Mouse (Mus musculus): ENCODE data around the gene Nell2. TPM values are rescaled to one million over a fixed set of nuclear protein-coding genes. Genes with fewer than 3 reads are reported as not detected.

Nell2 gene
- total RNA-seq, 2 experiments from 2014 or later = 0.08 TPM; not detected in 1

DNA sequence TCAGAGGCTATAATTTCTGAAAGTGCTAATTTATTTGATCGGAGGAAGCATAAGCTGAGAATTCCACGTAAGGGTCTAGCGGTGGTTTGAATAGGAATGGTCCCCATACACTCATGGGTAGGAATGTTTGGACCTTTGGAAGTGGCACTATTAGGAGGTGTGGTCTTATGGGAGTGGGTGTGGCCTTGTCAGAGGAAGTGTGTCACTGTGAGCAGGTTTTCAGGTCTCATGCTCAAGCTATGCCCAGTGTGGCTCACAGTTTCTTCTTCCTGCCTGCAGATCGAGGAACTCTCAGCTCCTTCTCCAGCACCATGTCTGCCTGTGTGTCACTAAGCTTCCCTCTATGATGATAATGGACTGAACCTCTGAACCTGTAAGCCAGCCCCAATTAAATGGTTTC, 46.8 kb downstream of the Nell2 start:
- no peak for DNase-seq
- intact Hi-C loops (cut with DNase I) = no loop called here

GRCm38 (mm10) chr15:95476440-95476839, 51.9 kb downstream of the Nell2 start:
- intact Hi-C loops (cut with DNase I) = no loop called here
- DNase-seq = no peak

DNA sequence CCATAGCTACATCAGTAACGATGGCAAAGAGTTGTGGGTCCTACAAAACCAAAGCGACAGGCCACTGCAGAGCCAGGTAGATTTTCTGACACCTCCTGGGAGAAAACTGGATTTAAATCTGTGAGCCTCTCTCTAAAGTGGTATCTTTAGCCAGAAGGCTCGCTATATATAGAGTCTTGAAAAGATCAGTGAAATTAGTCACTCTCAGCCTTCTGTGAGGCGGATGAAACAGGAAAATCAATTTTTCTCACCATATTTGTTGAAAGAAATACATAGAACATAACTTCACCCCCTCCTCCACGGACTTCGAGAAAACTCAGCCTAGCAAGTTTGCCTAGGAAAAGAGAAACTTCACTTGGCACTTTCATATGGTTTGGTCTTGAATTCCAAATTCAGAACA, 54.4 kb downstream of the Nell2 start:
- intact Hi-C loops (cut with DNase I) = no loop called here

DNA sequence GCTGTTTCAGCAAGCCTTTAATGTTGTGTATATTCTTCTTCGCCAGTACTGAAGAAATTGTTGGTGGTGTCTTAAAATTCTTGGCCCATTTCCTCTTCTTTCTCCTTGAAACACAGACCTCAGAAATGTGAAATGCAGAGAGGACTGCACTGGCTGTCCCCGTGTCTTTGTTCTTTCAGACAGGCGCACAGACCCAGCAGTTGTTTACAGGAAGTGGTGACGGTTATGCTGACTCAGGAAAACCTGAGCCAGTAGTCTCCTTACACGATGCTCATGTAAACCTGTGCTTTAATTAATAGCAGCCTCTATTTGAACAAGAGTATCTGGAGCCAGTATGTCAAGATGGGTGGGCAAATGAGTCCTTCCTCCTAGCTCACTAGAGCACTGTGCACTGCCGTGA, 61.2 kb downstream of the Nell2 start:
- no peak for DNase-seq
- intact Hi-C loops (cut with DNase I) = no loop called here

More for the DNA sequence above, 54.4 kb downstream of the Nell2 start:
- DNase-seq = no peak

DNA sequence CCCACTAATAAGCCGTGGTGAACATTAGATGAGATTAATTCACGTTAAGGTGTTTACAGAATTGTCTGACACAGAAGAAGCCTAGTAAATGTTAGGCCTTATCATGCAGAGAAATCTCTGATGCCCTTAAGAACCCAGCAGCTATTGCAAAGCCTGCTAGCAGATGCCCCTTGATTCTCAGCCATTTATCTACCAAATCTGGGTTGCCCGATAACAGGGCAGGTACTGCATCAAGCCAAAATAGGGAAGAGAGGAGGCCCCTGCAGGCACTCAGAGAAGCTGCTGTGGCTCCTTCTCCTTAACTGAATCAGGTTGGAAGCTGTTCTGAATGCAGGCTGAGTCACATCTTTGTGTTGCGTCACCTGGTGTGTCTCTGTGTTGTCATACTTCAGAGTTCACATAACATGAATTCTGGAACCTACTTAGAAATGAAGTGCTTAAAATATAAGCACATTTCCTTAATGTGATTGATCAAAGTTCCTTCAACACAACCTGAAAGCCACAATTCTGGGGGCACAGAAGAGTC, 68.3 kb downstream of the Nell2 start:
- no peak for DNase-seq
- intact Hi-C loops (cut with DNase I) = no loop called here

GRCm38 (mm10) chr15:95444586-95444985, 83.8 kb downstream of the Nell2 start:
- intact Hi-C loops (cut with DNase I) = no loop called here
- DNase-seq = no peak

- intact Hi-C loops (cut with DNase I) = no loop called here
- no peak for DNase-seq
Measured at GRCm38 (mm10) chr15:95437740-95438139, 90.6 kb downstream of the Nell2 start.

GRCm38 (mm10) chr15:95436261-95436660, 92.1 kb downstream of the Nell2 start:
- intact Hi-C loops (cut with DNase I) = no loop called here
- no peak for DNase-seq

DNA sequence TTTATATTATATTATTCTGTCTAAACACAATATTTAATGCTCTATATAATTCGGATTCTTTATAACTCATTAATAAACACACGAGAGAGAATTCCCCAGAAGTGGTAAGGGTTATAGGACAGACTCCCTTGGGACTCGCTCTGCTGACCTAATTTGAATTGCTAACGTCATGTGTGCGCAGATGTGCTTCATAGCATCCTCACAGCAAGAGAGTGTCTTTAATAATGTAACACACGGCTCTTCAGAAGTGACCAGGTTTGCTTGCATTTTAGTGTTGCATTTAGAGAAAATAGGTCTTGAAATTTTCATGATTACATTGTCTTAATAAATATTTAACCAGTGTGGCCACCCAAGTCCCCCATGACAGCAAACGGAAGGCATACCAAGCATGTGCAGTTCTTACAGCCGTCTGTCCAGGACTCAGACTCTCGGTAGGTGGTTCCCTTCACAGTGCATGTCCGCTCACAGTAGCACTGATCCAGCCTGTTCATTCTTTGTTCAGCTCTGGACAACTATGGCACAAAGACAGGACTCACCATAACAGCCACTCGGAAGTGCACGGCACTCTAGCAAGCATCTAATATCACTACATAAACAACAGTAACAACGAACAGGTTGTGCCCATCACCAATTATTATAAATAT, 97.1 kb downstream of the Nell2 start:
- intact Hi-C loops (cut with DNase I) = no loop called here
- DNase-seq = no peak

DNA sequence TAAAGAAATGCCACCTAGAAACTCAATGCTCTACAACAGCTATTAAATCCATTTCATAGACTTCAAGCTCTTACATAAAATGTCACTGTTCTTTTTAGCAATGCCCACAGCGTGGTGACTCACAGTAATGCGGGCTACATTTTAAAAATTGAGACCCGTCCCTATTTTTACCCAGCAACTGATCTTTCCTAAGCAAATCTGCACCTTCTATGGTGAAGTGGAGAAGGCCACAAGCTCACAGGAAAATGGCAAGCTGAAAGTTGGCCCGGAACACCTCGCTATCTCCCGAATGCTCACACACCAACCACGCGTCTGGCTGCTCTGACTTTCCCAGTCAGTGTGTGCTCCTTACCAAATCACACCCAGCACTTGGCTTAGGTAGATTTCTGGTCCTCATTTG, 98.4 kb downstream of the Nell2 start:
- no peak for DNase-seq
- intact Hi-C loops (cut with DNase I) = no loop called here

DNA sequence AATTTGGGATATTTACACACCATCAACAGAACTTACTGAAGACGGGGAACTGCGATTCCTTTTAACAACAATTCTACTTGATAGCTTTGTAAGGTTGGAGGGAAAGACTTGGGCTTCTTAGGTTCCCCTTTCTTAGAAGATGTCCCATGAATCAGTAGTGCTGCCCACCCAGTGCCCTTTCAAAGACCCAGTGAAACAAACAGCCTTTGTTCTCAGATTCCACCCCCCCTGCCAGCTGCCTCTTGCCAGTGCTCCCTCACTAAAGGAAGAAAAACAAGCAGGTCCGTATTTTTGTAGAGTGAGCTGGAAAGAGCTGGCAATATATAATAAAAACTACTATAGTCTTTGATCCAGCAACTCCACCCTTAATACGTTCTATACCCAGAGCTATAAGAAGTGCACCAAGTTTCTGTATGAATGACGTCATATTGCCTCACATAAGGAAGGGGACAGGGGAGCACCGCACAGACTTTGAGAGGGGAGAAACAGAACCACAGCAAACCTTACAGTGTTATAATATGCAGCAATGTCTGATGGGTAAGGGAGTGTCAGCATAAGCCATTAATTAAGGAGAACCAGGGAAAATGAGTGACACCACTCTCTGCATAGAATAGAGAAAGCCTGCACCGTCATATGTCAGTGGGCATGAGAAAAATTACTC, 100.2 kb downstream of the Nell2 start:
- intact Hi-C loops (cut with DNase I) = no loop called here
- no peak for DNase-seq

GRCm38 (mm10) chr15:95425085-95425484, 103.3 kb downstream of the Nell2 start:
- intact Hi-C loops (cut with DNase I) = no loop called here
- no peak for DNase-seq

DNA sequence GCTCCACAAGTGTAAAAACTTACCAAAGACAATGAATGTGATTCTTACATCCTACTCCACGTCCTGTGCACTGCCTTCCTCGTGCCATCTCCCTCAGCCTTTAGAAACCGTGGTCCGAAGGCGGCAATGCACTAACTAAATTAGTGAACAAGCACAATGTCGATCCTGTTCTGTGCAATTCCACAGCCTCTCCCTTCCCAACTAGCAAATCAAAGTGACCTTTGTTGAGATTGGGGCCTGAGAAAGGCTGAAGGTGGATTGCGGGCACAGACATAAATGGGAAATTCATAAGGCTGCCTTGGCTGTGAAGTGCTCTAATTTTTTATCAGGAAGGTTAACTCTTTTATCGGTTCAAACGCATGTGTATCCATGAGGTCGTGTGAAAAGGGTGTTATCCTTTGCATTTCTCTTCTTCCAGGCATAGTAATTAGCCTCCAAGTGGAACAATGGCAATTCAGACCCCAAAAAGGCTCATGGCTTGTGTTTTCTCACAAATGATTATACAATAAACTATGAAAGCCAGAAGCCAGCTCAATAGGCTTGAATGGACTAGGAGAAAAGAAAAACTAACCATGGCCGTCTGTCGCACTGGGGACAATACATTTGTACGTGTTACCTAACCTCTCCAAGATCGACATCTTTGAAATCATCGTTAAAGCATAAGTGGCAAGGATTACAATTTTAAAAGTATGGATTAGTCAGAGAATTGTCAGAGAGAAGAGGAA, 106.0 kb downstream of the Nell2 start:
- intact Hi-C loops (cut with DNase I) = no loop called here
- no peak for DNase-seq

DNA sequence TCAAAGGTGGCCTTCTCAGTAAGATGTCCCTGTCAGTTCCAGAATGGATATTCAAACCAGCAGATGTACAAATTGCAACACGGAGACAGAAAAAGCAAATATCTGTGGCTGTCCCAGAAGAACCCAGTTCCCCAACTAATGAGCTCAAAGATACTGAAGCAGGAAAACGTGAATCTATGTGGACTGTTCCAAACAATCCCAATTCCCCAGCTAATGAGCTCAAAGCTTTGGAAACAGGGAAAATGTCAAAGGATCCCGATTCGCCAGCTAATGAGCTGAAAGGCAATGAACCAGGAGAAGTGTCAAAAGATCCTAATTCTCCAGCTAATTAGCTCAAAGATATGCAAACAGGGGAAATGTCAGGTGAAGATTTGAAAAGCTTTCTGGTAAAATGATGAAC, 109.7 kb downstream of the Nell2 start:
- intact Hi-C loops (cut with DNase I) = no loop called here
- DNase-seq = no peak

GRCm38 (mm10) chr15:95411949-95412741, 116.2 kb downstream of the Nell2 start:
- intact Hi-C loops (cut with DNase I) = no loop called here
- no peak for DNase-seq

GRCm38 (mm10) chr15:95410213-95410843, 118.0 kb downstream of the Nell2 start:
- intact Hi-C loops (cut with DNase I) = no loop called here

DNA sequence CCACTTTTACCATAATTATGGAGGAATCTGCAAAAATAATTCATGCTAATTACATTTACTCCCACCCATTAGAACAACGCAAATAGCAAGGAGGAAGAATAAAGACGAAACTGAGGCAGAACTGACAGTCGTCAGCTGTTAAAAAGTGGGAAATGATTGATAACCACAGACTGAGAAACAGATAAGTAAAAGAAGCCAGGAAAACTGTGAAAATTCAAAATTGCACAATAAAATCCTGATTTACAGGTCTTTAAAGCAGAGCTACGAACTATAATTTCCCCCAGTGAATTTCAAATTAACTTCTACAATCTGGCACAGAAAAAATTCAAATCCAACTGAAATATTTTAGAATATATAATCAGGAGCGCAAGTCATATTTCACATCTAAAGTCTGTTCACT, 138.0 kb downstream of the Nell2 start:
- no peak for DNase-seq
- intact Hi-C loops (cut with DNase I) = no loop called here

More at GRCm38 (mm10) chr15:95410213-95410843, 118.0 kb downstream of the Nell2 start:
- DNase-seq = no peak

- DNase-seq = no peak
Measured at GRCm38 (mm10) chr15:95388950-95389349, 139.4 kb downstream of the Nell2 start.

DNA sequence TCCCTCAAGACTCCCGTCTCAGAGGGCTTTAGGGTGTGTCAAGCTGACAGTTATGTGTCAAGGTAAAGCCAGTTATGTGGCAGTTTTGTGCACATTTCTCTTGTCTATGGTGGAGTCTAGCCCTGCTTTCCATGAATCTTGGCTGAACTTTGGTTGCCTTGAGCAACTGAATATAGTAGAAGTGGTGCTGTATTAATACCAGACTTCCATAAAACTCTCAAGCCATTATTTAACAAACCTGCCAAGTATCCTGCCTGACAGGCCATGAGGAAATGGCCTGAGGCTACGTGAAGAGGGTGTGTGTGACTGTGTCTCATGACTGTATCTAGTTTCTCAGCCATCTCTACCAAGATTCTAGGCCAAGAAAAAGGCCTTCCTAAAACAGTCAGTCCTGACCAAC, 147.5 kb downstream of the Nell2 start:
- no peak for DNase-seq
- intact Hi-C loops (cut with DNase I) = no loop called here

More at GRCm38 (mm10) chr15:95388950-95389349, 139.4 kb downstream of the Nell2 start:
- intact Hi-C loops (cut with DNase I) = no loop called here

DNA sequence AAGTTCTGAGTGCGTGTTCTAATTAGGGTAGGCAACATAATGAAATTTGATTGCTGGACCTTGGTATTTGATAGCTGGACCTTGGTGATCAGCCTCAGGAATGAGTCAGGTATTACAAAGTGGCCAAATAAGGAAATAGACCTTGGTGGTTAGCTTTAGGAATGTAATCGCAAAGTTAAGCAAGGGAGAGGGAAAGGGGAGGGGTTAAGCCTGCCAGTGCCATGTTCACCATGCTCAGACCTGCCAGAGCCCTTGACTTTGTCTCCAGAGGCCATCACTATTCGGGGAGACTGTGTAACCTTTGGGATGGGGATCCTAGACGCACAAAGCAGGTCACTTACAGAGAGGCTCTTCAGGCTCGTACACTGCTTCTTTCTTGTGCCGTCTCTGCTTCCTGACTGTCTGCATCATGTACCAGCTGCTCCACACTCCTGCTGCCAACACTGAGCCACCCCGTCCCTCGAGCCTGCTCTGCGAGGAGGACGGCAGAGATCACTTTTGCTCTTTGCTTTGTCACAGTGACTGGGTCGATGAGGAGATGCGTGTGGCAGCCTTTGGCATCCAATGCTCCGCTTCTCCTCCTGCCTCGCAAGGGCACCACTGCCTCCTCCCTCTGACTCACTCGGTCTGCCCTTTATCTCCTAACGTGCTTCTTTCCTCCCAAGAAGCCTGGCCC, 157.5 kb downstream of the Nell2 start:
- intact Hi-C loops (cut with DNase I) = no loop called here
- DNase-seq = no peak

Data from heart, postnatal 36 days (tissue).